Mouse (Mus musculus) adrenal gland, postnatal 10 days (tissue): ENCODE results near the gene Mettl24. TPM values are rescaled to one million over a fixed set of nuclear protein-coding genes. Genes with fewer than 3 reads are reported as not detected.
A peak's percentile ranks its signal among the peaks of the same experiment; 100 is the strongest.
"Not testable (repeated sequence)": the region's sequence is repeated elsewhere in the genome, so short reads cannot be mapped to it uniquely, and the experiment has no call there.

Source experiments
- DNase-seq: peaks from one replicate; pipeline ENCODE4 v3.0.0; 2021; ENCODE audit warnings: mixed read lengths
- total RNA-seq, 2 experiments: library from RNA; stranded (reverse); gene quantifications; 2 replicates each; pipeline ENCODE4 v1.2.3; 2021

Gene Mettl24
- total RNA-seq, 2 experiments from 2014 or later: 5.7 to 7.2 TPM

- DNase-seq: no peak
These were observed 123.1 kb downstream of the Mettl24 start for GRCm38 (mm10) chr10:40806221-40806620.

- not testable (repeated sequence) for DNase-seq
These were observed 126.4 kb downstream of the Mettl24 start for GRCm38 (mm10) chr10:40809411-40809910.

GRCm38 (mm10) chr10:40813627-40814026 is 130.5 kb downstream of the Mettl24 start:
- no peak for DNase-seq

GRCm38 (mm10) chr10:40816471-40816870 is 133.4 kb downstream of the Mettl24 start:
- no peak for DNase-seq

- DNase-seq: no peak
These were observed 142.9 kb downstream of the Mettl24 start for GRCm38 (mm10) chr10:40825952-40826351.

GRCm38 (mm10) chr10:40827706-40828105 is 144.6 kb downstream of the Mettl24 start:
- DNase-seq: no peak

DNA sequence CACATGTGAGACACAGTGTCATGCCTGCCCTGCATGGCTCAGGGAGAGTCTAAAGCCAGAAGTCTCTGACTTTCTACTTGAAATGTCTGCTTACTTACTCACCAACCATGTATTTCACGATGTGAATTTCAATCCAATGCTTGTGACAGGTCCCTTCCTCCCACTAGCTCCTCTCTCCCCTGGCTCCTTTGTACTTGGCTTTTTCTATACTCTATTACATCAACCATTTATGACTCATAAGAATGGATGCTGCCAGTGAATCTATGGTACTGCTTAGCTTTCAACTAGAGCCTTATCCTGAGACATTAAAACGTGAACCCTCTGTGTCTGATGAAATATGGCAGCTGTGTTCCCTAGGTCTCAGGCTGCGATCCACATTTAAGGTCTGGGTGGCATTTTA is 147.2 kb downstream of the Mettl24 start:
- no peak for DNase-seq

- DNase-seq: no peak
These were observed 148.2 kb downstream of the Mettl24 start for GRCm38 (mm10) chr10:40831267-40831666.

GRCm38 (mm10) chr10:40840086-40840485 is 157.0 kb downstream of the Mettl24 start:
- peak; percentile 62 for DNase-seq

GRCm38 (mm10) chr10:40843841-40844240 is 160.8 kb downstream of the Mettl24 start:
- no peak for DNase-seq

DNA sequence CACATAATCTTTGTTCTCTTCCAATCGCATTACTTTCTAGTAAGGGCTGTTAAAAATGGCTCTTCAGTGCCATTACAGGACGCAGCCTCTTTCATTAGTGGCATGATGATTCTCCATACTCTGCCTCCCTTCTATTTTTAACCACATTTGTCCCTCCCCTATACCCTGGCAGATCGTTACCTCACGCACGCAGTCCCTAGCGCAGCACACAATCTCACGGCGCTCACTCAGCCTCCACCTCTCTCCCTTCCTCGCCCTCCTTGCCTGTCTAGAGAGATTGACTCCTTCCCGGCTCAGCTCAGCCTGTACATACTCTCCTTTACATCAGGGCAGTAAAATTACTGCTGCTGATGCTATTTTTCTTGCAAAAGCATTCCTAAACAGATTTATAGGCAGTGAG is 161.5 kb downstream of the Mettl24 start:
- no peak for DNase-seq

DNA sequence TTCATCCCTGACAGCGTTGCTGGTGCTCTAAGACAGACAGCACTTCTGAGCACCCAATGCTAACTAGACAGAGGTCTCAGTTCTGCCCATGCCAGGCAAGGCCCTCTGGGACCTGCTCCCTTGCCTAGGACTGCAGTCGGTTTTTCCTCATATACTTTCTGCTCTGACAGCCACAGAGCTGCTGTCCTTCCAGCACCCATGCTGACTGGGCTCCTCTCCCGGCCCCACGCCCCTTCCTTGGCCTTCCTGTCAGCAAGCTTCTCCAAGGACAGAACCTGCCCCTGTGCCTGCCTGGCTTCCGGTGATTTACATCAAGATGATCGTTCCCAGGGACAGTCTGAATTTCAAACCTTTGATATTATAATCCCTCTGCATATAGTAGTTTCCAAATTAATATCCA is 162.5 kb downstream of the Mettl24 start:
- peak; percentile 36 for DNase-seq

- DNase-seq: no peak
These were observed 164.2 kb downstream of the Mettl24 start for GRCm38 (mm10) chr10:40847176-40847874.

GRCm38 (mm10) chr10:40850644-40851043 is 167.6 kb downstream of the Mettl24 start:
- DNase-seq: no peak

DNA sequence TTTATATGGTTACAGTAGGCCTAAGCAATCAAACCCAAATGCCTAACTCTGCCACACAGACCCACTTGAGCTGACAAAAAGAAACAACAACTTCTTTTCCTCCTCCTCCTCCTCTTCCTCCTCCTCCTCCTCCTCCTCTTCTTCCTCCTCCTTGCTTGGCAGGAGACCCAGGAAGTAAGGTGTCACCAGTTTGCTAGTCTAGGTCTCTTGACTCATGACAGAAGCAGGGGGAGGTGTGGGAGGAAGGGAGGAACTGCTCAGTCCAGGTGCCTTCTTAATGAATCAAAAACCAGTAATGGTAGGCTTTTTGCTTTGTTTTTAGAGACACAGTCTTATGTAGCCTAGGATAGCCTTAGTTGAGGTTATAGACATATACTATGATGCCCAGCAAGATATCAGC is 168.1 kb downstream of the Mettl24 start:
- no peak for DNase-seq

- DNase-seq: no peak
These were observed 172.5 kb downstream of the Mettl24 start for GRCm38 (mm10) chr10:40855616-40856015.

DNA sequence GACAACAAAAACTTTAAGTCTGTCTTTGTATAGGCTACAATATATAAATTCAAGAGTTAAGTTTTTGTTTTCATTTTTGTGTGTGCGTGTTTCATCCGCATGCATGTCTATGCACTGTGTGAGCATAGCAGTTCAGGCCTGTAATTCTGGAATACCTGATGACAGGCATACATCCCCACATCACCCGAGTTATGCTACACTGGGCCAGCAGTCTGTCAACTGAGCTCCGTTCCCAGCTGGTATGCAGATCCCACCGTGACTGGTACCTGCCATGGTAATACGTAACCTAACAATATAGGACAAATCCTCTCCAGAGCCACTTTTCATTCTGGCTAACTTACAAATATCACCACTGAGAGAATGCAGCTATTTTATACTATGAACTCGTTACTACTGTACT is 173.6 kb downstream of the Mettl24 start:
- DNase-seq: no peak

DNA sequence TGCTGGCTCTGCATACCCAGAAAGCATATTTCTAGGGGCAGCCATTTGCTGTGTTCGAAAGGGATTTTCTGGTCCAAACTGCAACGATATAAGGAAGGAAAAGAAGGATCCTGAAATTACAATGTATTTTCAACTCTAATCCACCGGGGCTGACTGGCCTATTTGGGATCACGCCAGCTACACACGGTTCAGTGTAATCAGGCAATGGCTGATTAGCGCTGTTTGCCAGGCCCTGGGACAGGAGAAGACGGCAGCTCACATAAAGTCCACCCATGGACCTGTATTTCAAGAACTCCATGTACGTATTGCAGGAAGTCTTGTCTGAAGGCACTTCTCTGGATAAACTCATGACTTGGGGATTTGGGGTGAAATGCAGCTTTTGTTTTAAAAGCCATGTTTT is 174.5 kb downstream of the Mettl24 start:
- DNase-seq: peak; percentile 42

Other genes starting within 250 kb of the Mettl24 start
- not detected for gene Slc22a16, start 112.9 kb upstream of the Mettl24 start, total RNA-seq
- 10 to 100 TPM; 25.3 to 36.5 TPM for gene Ddo, start 53.3 kb upstream of the Mettl24 start, total RNA-seq
- gene Cdc40, start 200.0 kb downstream of the Mettl24 start, total RNA-seq: 10 to 100 TPM; 23.3 to 26.7 TPM
- gene Wasf1, start 200.2 kb downstream of the Mettl24 start, total RNA-seq: 1 to 10 TPM; 5.5 to 6.7 TPM